Mouse (Mus musculus) erythroblast, embryonic 14.5 days (primary cell): ENCODE measurements around the gene Kynu. TPM values are rescaled to one million over a fixed set of nuclear protein-coding genes. Genes with fewer than 3 reads are reported as not detected.

Experiments
- H3K27me3 ChIP-seq: 2 replicates; pipeline ENCODE4 v1.6.1; 2012; ENCODE audit warnings: inconsistent platforms; ENCODE audit not compliant: control insufficient read depth
- H3K36me3 ChIP-seq: 2 replicates; pipeline ENCODE4 v1.6.1; 2012; ENCODE audit warnings: mild to moderate bottlenecking, inconsistent platforms; ENCODE audit not compliant: control insufficient read depth
- H3K4me1 ChIP-seq: 2 replicates; pipeline ENCODE4 v1.6.1; 2012; ENCODE audit warnings: inconsistent platforms; ENCODE audit not compliant: control insufficient read depth
- H3K4me3 ChIP-seq: replicated peaks from 2 replicates; pipeline ENCODE3; 2012; ENCODE audit warnings: moderate library complexity, mild to moderate bottlenecking, inconsistent platforms
- H3K9me3 ChIP-seq: 2 replicates; pipeline ENCODE4 v1.6.1; 2012; ENCODE audit warnings: low read length, inconsistent platforms, mixed read lengths; ENCODE audit not compliant: control insufficient read depth
- GATA1 ChIP-seq: IDR thresholded peaks from 2 replicates; pipeline ENCODE4 v1.6.1; 2012; ENCODE audit warnings: low read length, inconsistent platforms, mixed read lengths
- TAL1 ChIP-seq: IDR thresholded peaks from 3 replicates; pipeline ENCODE4 v1.6.1; 2012; ENCODE audit warnings: low read length, inconsistent platforms, mixed read lengths
- polyA plus RNA-seq: library from polyadenylated mRNA; stranded (reverse); fragments of >175 nt; gene quantifications from 2 replicates; pipeline ENCODE4 v1.2.3, GENCODE M21; 2012

The Kynu gene
- polyA plus RNA-seq, 1 experiment = not detected

GRCm38 (mm10) chr2:43622844-43623243 lies 67.7 kb downstream of the Kynu start:
- no peaks in the 10 kb centered on the region for H3K36me3 ChIP-seq
- no peak for TF ChIP-seq GATA1
- TF ChIP-seq TAL1 = no peak
- no peaks in the 10 kb centered on the region for H3K4me1 ChIP-seq
- H3K27me3 ChIP-seq = no peaks in the 10 kb centered on the region
- no peak overlapping the region for H3K4me3 ChIP-seq
- no peaks in the 10 kb centered on the region for H3K9me3 ChIP-seq

GRCm38 (mm10) chr2:43631786-43632185 lies 76.7 kb downstream of the Kynu start:
- Histone ChIP-seq H3K27me3 (no peaks in the 10 kb centered on the region), H3K4me3 (no peak overlapping the region), H3K36me3 (no peaks in the 10 kb centered on the region), H3K9me3 (no peaks in the 10 kb centered on the region), H3K4me1 (no peaks in the 10 kb centered on the region)
- TF ChIP-seq TAL1 (no peak), GATA1 (no peak)

DNA sequence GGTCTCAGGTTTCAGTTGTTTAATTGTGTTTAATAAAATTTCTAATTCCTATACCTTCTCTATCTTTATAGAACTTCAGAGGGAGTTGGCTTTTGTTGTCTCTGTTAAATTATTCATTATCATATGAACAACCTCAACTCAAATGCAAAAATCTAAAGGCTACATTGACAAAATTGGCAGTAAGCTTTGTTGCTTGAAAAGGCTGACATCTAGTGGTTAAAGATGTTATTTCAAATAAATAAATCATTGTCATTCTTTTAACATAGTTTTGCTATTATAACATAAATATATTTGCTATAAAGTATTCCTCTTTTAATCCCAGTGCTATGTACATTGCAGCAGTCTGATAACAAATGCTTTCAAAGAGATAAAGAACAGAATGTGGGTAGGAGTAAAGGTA lies 81.4 kb downstream of the Kynu start:
- no peaks in the 10 kb centered on the region for H3K4me1 ChIP-seq
- H3K9me3 ChIP-seq = no peaks in the 10 kb centered on the region
- no peaks in the 10 kb centered on the region for H3K27me3 ChIP-seq
- TF ChIP-seq GATA1 = no peak
- no peak for TF ChIP-seq TAL1
- no peak overlapping the region for H3K4me3 ChIP-seq
- H3K36me3 ChIP-seq = no peaks in the 10 kb centered on the region

GRCm38 (mm10) chr2:43646962-43647361 lies 91.8 kb downstream of the Kynu start:
- Histone ChIP-seq H3K9me3 (no peaks in the 10 kb centered on the region), H3K4me1 (no peaks in the 10 kb centered on the region), H3K27me3 (no peaks in the 10 kb centered on the region), H3K36me3 (no peaks in the 10 kb centered on the region), H3K4me3 (no peak overlapping the region)
- TF ChIP-seq TAL1 (no peak), GATA1 (no peak)

DNA sequence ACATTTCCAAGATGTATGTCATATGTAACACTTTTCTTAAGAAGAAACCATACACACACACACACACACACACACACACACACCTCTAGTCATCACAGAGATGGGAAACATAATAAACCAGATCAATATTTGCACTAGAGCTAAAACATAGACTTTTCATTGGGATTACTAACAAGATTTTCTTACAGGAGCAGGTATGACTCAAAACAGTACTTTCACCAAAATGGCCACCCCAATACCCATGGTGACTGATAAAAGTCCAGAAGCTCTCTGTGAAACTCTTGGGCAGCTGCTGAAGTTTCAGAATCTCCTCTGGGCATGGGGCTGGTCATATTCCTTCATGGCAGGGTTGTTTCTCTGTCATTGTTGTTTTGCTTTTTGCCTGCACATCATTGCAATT lies 114.5 kb downstream of the Kynu start:
- no peak overlapping the region for H3K4me3 ChIP-seq
- TF ChIP-seq GATA1 (no peak), TAL1 (no peak)
- no peaks in the 10 kb centered on the region; the same call in 1 of the 2 replicates for H3K4me1 ChIP-seq
- no peaks in the 10 kb centered on the region for H3K9me3 ChIP-seq
- H3K27me3 ChIP-seq = no peaks in the 10 kb centered on the region
- no peaks in the 10 kb centered on the region for H3K36me3 ChIP-seq

DNA sequence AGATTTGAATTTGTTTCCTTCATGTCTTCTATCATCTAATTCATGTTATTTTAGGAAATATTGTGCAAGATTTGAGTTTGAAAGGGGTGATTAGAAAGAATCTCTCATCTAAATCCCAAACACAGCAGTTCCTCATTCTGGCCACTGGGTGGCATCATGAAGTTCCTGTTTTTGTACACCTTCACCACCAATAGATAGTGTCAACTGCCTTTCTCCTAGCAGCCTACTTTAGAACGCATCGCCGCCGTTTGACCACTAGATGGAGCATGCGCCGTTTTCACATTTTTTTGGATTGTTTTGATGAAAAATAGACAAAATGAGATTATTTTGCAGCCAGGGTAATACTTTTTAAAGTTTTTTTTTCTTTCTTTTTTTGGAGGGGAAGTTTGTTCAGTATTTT lies 118.5 kb downstream of the Kynu start:
- TF ChIP-seq TAL1 (no peak), GATA1 (no peak)
- no peaks in the 10 kb centered on the region; the same call in 1 of the 2 replicates for H3K4me1 ChIP-seq
- no peaks in the 10 kb centered on the region for H3K36me3 ChIP-seq
- H3K27me3 ChIP-seq = no peaks in the 10 kb centered on the region
- H3K4me3 ChIP-seq = no peak overlapping the region
- no peaks in the 10 kb centered on the region for H3K9me3 ChIP-seq

DNA sequence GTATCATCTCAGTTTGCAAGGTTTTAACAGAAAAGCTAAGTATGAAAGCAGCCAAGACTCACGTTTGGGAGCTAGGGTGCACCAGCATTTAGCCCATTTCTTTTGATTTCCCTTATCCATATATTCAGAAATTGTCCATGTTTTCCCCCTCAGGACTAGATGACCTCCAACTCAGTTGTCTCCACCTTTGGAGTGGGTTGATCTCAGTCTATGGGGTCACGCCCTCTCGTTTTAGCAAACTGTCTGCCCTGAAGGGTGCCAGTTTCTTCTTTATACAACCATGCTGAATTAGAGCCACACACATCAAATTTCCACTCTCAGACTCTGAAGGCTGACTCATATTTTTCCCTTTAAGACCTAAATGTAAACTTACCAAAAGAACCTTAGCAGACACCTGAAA lies 119.0 kb downstream of the Kynu start:
- Histone ChIP-seq H3K36me3 (no peaks in the 10 kb centered on the region), H3K4me1 (no peaks in the 10 kb centered on the region; the same call in 1 of the 2 replicates), H3K27me3 (no peaks in the 10 kb centered on the region), H3K9me3 (no peaks in the 10 kb centered on the region), H3K4me3 (no peak overlapping the region)
- TF ChIP-seq TAL1 (no peak), GATA1 (no peak)

DNA sequence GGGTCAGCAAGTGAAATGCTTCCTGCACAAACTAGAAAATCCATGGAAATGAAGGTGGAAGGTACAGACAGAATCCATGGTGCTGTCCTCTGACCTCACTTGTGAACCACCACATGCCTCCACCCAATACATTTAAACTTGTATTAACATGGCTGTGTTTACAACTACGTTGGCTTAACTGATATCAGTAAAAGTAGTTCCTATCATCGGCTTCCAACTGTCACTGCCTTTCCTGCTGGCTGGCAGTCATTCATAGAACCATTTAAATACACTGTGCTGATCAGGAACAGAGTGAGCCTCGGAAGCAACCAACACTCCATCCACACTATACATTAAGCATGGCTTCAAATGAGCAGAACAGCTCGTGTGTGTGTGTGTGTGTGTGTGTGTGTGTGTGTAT lies 120.1 kb downstream of the Kynu start:
- Histone ChIP-seq H3K4me1 (no peaks in the 10 kb centered on the region; the same call in 1 of the 2 replicates), H3K36me3 (no peaks in the 10 kb centered on the region), H3K4me3 (no peak overlapping the region), H3K27me3 (no peaks in the 10 kb centered on the region), H3K9me3 (no peaks in the 10 kb centered on the region)
- TF ChIP-seq GATA1 (no peak), TAL1 (no peak)

GRCm38 (mm10) chr2:43690402-43690801 lies 135.3 kb downstream of the Kynu start:
- TF ChIP-seq TAL1 (no peak), GATA1 (no peak)
- no peaks in the 10 kb centered on the region for H3K4me1 ChIP-seq
- H3K36me3 ChIP-seq = no peaks in the 10 kb centered on the region
- no peaks in the 10 kb centered on the region for H3K9me3 ChIP-seq
- H3K27me3 ChIP-seq = no peaks in the 10 kb centered on the region
- H3K4me3 ChIP-seq = no peak overlapping the region

DNA sequence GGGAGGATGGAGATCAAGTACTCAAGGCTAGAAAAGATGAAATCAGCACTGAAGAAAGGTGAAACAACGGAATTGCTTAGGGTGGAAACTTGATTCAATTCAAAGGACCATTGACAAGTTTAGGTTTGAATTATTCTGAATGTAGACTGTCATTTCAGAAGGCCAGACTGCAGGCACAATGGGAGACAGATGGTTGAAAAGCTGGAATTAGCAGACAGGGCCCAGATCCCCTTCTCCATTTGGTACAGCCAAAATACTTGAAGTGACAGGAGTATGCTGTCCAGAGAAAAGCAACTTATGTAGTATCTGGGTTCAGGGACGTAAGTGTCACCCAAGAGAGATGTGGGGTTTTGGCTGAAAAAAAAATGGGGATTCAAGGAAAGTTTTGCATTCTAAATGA lies 136.2 kb downstream of the Kynu start:
- Histone ChIP-seq H3K9me3 (no peaks in the 10 kb centered on the region), H3K4me1 (no peaks in the 10 kb centered on the region)
- TF ChIP-seq TAL1 (no peak), GATA1 (no peak)

More for the DNA sequence above, 136.2 kb downstream of the Kynu start:
- Histone ChIP-seq H3K4me3 (no peak overlapping the region), H3K36me3 (no peaks in the 10 kb centered on the region), H3K27me3 (no peaks in the 10 kb centered on the region)
